Mouse (Mus musculus): ENCODE measurements around the gene Lbp.

- TF ChIP-seq POLR2A (IDR thresholded peaks at IDR 0.05; ENCODE audit: insufficient read depth, low read depth, low read length) (no peak), CTCF (IDR thresholded peaks at IDR 0.05) (peak; percentile 94)
Measured at GRCm38 (mm10) chr2:158339948-158340564, 33.8 kb downstream of the Lbp start.
